In genomic region chr17:62939930-62940572, GRCm38 (mm10) we compare ENCODE assay signal across 11 mouse cellular contexts. TPM values are rescaled to one million over a fixed set of nuclear protein-coding genes. Genes with fewer than 3 reads are reported as not detected.
A peak's percentile ranks its signal among the peaks of the same experiment; 100 is the strongest.
DNase-seq lines count a peak whose midpoint lies in the region; ATAC-seq lines count a peak whose summit lies in the region.
"Had no signal": no experiment of that assay in that cellular context is flagged by ENCODE, and none has a peak within 500 bp of the region (broad histone marks: within the 10 kb centered on the region; RNA-seq: fewer than 3 reads in every experiment).

No protein-coding gene starts in this region.

- H3K27me3 ChIP-seq in kidney, embryonic 14.5 days (ENCODE audit: control insufficient read depth, insufficient read depth, low read length): no peaks in the 10 kb centered on the region
- peaks cover 12% of the 10 kb centered on the region; the same call in 1 of the 2 replicates for H3K27me3 ChIP-seq in embryonic facial prominence, embryonic 10.5 days (replicated peaks; ENCODE audit: low read depth, poor library complexity, severe bottlenecking)
- no peaks in the 10 kb centered on the region; the same call in 1 of the 2 replicates for H3K27me3 ChIP-seq in hindbrain, embryonic 16.5 days (replicated peaks; ENCODE audit: control insufficient read depth, insufficient read depth, low read length)
- H3K27me3 ChIP-seq in neural tube, embryonic 14.5 days (ENCODE audit: control insufficient read depth, insufficient read depth, low read length): no peaks in the 10 kb centered on the region
- H3K27me3 ChIP-seq in intestine, embryonic 16.5 days (replicated peaks; ENCODE audit: control insufficient read depth, insufficient read depth, low read length): no peaks in the 10 kb centered on the region
- H3K27me3 ChIP-seq: CH12.LX; liver, embryonic 15.5 days had no signal

- H3K4me3 ChIP-seq in kidney, embryonic 14.5 days (ENCODE audit: low read length): no peak overlapping the region
- H3K4me3 ChIP-seq in embryonic facial prominence, embryonic 10.5 days: peak overlapping the region; percentile 43
- H3K4me3 ChIP-seq in hindbrain, embryonic 16.5 days (ENCODE audit: low read length): no peak overlapping the region
- no peak overlapping the region for H3K4me3 ChIP-seq in neural tube, embryonic 14.5 days (ENCODE audit: low read depth, low read length)
- H3K4me3 ChIP-seq in intestine, embryonic 16.5 days (ENCODE audit: low read length): no peak overlapping the region
- H3K4me3 ChIP-seq: erythroblast, embryonic 14.5 days; liver, embryonic 15.5 days had no signal

- WGBS in kidney, embryonic 14.5 days: 25% methylated on average over 18 of the region's 18 CpGs
- WGBS in embryonic facial prominence, embryonic 10.5 days: 4% methylated on average over 18 of the region's 18 CpGs
- 9% methylated on average over 18 of the region's 18 CpGs for WGBS in hindbrain, embryonic 16.5 days
- WGBS in neural tube, embryonic 14.5 days: 10% methylated on average over 18 of the region's 18 CpGs
- WGBS in intestine, embryonic 16.5 days: 29% methylated on average over 18 of the region's 18 CpGs

- H3K9ac ChIP-seq in kidney, embryonic 14.5 days (ENCODE audit: low read depth, low read length): no peak overlapping the region
- no peak overlapping the region for H3K9ac ChIP-seq in hindbrain, embryonic 16.5 days (ENCODE audit: low read depth, low read length)
- no peak overlapping the region for H3K9ac ChIP-seq in neural tube, embryonic 14.5 days (replicated peaks; ENCODE audit: low read depth, low read length)
- no peak overlapping the region for H3K9ac ChIP-seq in intestine, embryonic 16.5 days (ENCODE audit: low read depth, low read length)
- H3K9ac ChIP-seq: liver, embryonic 15.5 days had no signal

- no peak overlapping the region for H3K27ac ChIP-seq in kidney, embryonic 14.5 days (ENCODE audit: low read depth, low read length)
- peak overlapping the region; percentile 75 for H3K27ac ChIP-seq in embryonic facial prominence, embryonic 10.5 days (replicated peaks)
- no peak overlapping the region for H3K27ac ChIP-seq in hindbrain, embryonic 16.5 days (ENCODE audit: low read depth, low read length)
- no peak overlapping the region for H3K27ac ChIP-seq in neural tube, embryonic 14.5 days (ENCODE audit: low read depth, low read length)
- no peak overlapping the region for H3K27ac ChIP-seq in intestine, embryonic 16.5 days (ENCODE audit: low read length)
- H3K27ac ChIP-seq: liver, embryonic 15.5 days had no signal

- DNase-seq in kidney, adult 18-20 months: no peak
- DNase-seq in embryonic facial prominence, embryonic 10.5 days (ENCODE audit: low spot score): peak; percentile 74
- DNase-seq in spleen, postnatal 10 days (ENCODE audit: low spot score in 2 of 2): no peak
- DNase-seq in frontal cortex, postnatal 36 days (ENCODE audit: low spot score in 2 of 2): no peak

- H3K4me1 ChIP-seq in kidney, embryonic 14.5 days (ENCODE audit: control insufficient read depth, insufficient read depth, low read length): peaks cover 11% of the 10 kb centered on the region; the same call in 1 of the 2 replicates
- H3K4me1 ChIP-seq in embryonic facial prominence, embryonic 10.5 days: peaks cover 25% of the 10 kb centered on the region
- H3K4me1 ChIP-seq in hindbrain, embryonic 16.5 days (ENCODE audit: control insufficient read depth, insufficient read depth, low read depth, low read length): no peaks in the 10 kb centered on the region; the same call in 1 of the 2 replicates
- H3K4me1 ChIP-seq in neural tube, embryonic 14.5 days (ENCODE audit: control insufficient read depth, insufficient read depth, low read length): no peaks in the 10 kb centered on the region; the same call in 1 of the 2 replicates
- H3K4me1 ChIP-seq in intestine, embryonic 16.5 days (ENCODE audit: control insufficient read depth, insufficient read depth, low read length): no peaks in the 10 kb centered on the region
- H3K4me1 ChIP-seq: liver, embryonic 15.5 days had no signal

- no peak for ATAC-seq in kidney, embryonic 14.5 days (ENCODE audit: low FRiP score, low TSS enrichment)
- no peak; the same call in 1 of the 2 replicates for ATAC-seq in hindbrain, embryonic 16.5 days
- ATAC-seq in neural tube, embryonic 14.5 days (ENCODE audit: low read depth): no peak
- no peak for ATAC-seq in intestine, embryonic 16.5 days

- peak overlapping the region; percentile 19; the same call in 1 of the 2 replicates for H3K4me2 ChIP-seq in kidney, embryonic 14.5 days (replicated peaks; ENCODE audit: low read depth, low read length)
- peak overlapping the region; percentile 41 for H3K4me2 ChIP-seq in hindbrain, embryonic 16.5 days (ENCODE audit: low read length)
- H3K4me2 ChIP-seq in neural tube, embryonic 14.5 days (ENCODE audit: low read depth, low read length): peak overlapping the region; percentile 27
- no peak overlapping the region for H3K4me2 ChIP-seq in intestine, embryonic 16.5 days (ENCODE audit: low read depth, low read length)
- H3K4me2 ChIP-seq: liver, embryonic 15.5 days had no signal

- no peaks in the 10 kb centered on the region for H3K9me3 ChIP-seq in kidney, embryonic 14.5 days (ENCODE audit: control insufficient read depth, low read length)
- H3K9me3 ChIP-seq in embryonic facial prominence, embryonic 10.5 days: no peaks in the 10 kb centered on the region
- H3K9me3 ChIP-seq in hindbrain, embryonic 16.5 days (ENCODE audit: control insufficient read depth, low read length): no peaks in the 10 kb centered on the region
- no peaks in the 10 kb centered on the region for H3K9me3 ChIP-seq in neural tube, embryonic 14.5 days (ENCODE audit: control insufficient read depth, low read length)
- no peaks in the 10 kb centered on the region for H3K9me3 ChIP-seq in intestine, embryonic 16.5 days (ENCODE audit: control insufficient read depth, low read length)
- H3K9me3 ChIP-seq: liver, embryonic 15.5 days had no signal

- H3K36me3 ChIP-seq in kidney, embryonic 14.5 days (ENCODE audit: control insufficient read depth, insufficient read depth, low read length): no peaks in the 10 kb centered on the region
- H3K36me3 ChIP-seq in embryonic facial prominence, embryonic 10.5 days (replicated peaks): no peaks in the 10 kb centered on the region
- H3K36me3 ChIP-seq in hindbrain, embryonic 16.5 days (ENCODE audit: control insufficient read depth, insufficient read depth, low read length): no peaks in the 10 kb centered on the region
- H3K36me3 ChIP-seq in neural tube, embryonic 14.5 days (ENCODE audit: control insufficient read depth, insufficient read depth, low read length): no peaks in the 10 kb centered on the region
- H3K36me3 ChIP-seq in intestine, embryonic 16.5 days (ENCODE audit: control insufficient read depth, insufficient read depth, low read length): no peaks in the 10 kb centered on the region
- H3K36me3 ChIP-seq: liver, embryonic 15.5 days had no signal

RNA-seq across cellular contexts. Expression of gene Efna5, which starts 58.9 kb away (rescaled TPM):
- polyA plus RNA-seq in kidney, embryonic 14.5 days (2014; fragmentation: Nextera tagmentation; extraction: Ambion mirVana): 26.6 and 36.4 TPM in 2 replicates
- 56.9 and 61.8 TPM in 2 replicates for polyA plus RNA-seq in embryonic facial prominence, embryonic 10.5 days (2016; fragmentation: Nextera tagmentation; extraction: Ambion mirVana)
- 32.3 and 37.5 TPM in 2 replicates for polyA plus RNA-seq in hindbrain, embryonic 16.5 days (2015; fragmentation: Nextera tagmentation; extraction: Ambion mirVana)
- 65.4 and 67.4 TPM in 2 replicates for polyA plus RNA-seq in neural tube, embryonic 14.5 days (2014; fragmentation: Nextera tagmentation; extraction: Ambion mirVana)
- polyA plus RNA-seq in intestine, embryonic 16.5 days (2015; fragmentation: Nextera tagmentation; extraction: Ambion mirVana): 20.2 TPM in 2 replicates
- polyA plus RNA-seq: erythroblast, embryonic 14.5 days had no signal
